Mouse (Mus musculus): ENCODE results near the gene Kcna2. TPM values are rescaled to one million over a fixed set of nuclear protein-coding genes. Genes with fewer than 3 reads are reported as not detected.

Kcna2 gene
- polyA plus RNA-seq, 1 experiment, result under 0.01 TPM

DNA sequence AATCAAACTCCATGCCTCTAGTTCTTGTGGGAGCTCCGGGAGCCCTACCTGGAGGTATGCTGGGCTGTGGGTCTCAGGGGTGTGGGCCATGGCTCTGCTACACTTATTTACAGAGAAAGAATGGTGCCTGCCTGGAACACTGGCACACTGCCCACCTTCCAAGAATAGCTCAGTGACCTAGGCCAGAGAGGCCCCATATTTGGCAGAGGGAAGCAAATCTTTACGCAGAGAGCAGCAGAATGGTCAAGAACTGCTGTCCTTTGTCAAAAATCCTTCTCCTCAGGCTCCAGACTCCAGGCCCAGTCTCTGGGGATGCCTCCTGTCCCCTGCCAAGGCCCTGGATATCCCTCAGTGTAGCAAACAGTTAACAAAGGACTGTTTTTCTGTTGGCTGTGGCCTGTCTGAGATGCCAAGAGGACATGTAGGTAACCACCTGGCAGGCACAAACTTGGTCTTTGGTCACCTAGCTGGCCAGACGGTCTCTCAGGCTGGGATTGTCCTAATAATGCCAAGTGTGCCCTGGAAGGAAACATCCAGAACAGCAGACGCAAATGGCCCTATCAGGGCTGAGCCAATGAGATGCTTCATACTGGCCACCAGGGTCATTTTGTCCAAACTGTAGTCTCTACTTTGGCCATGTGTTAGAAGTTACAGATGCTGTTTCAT lies 29.8 kb downstream of the Kcna2 start:
- H3K36me3 ChIP-seq (ENCODE audit: control insufficient read depth), result no peaks in the 10 kb centered on the region
- H3K4me3 ChIP-seq (replicated peaks), result no peak overlapping the region
- no peaks in the 10 kb centered on the region for H3K9me3 ChIP-seq (ENCODE audit: control insufficient read depth, low read length)
- TF ChIP-seq TAL1 (IDR thresholded peaks at IDR 0.05; ENCODE audit: low read length) (no peak), GATA1 (IDR thresholded peaks at IDR 0.05; ENCODE audit: low read length) (no peak)
- no peaks in the 10 kb centered on the region for H3K27me3 ChIP-seq (ENCODE audit: control insufficient read depth)
- H3K4me1 ChIP-seq (ENCODE audit: control insufficient read depth), result no peaks in the 10 kb centered on the region

DNA sequence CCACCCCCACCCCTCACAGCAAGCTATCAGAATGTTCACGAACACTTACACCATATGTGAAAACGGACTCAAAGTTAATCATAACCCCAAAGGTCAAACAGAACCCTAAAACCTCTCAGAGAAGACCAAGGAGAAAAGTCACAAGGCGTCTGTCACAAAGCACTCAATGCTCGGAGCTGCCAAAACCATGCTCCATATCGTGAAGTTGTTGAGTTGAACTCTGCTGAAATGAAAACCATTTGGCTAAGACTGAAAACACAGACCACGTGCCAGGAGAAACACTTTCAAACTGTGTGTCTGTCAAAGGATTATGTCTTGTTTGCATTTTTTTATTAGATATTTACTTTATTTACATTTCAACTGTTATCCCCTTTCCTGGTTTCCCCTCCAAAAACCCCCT lies 30.9 kb downstream of the Kcna2 start:
- TF ChIP-seq GATA1 (IDR thresholded peaks at IDR 0.05; ENCODE audit: low read length) (no peak), TAL1 (IDR thresholded peaks at IDR 0.05; ENCODE audit: low read length) (no peak)

DNA sequence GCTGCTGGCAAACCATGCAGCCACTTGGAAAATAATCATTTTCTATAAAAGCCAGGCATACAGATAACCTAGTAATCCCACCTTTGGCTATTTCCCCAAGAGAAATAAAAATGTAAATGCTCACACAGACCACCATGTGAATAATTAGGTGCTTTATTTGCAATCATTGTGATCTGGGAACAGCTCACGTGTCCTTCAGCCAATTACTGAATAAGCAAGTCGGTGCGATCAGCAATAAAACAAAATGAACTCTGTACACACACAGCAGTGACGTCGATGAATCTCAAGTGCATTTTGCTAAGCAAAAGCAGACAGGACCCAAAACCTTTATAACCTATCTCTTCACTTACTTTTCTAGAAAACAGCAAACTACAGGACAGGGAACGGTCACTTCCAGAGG lies 31.7 kb downstream of the Kcna2 start:
- H3K4me1 ChIP-seq (ENCODE audit: control insufficient read depth), result no peaks in the 10 kb centered on the region
- no peak for TF ChIP-seq TAL1 (IDR thresholded peaks at IDR 0.05; ENCODE audit: low read length)
- no peak for TF ChIP-seq GATA1 (IDR thresholded peaks at IDR 0.05; ENCODE audit: low read length)
- H3K27me3 ChIP-seq (ENCODE audit: control insufficient read depth), result no peaks in the 10 kb centered on the region
- no peak overlapping the region for H3K4me3 ChIP-seq (replicated peaks)
- H3K36me3 ChIP-seq (ENCODE audit: control insufficient read depth), result no peaks in the 10 kb centered on the region
- H3K9me3 ChIP-seq (ENCODE audit: control insufficient read depth, low read length), result no peaks in the 10 kb centered on the region

More for the DNA sequence above, 30.9 kb downstream of the Kcna2 start:
- Histone ChIP-seq H3K36me3 (ENCODE audit: control insufficient read depth) (no peaks in the 10 kb centered on the region), H3K9me3 (ENCODE audit: control insufficient read depth, low read length) (no peaks in the 10 kb centered on the region), H3K27me3 (ENCODE audit: control insufficient read depth) (no peaks in the 10 kb centered on the region), H3K4me3 (replicated peaks) (no peak overlapping the region), H3K4me1 (ENCODE audit: control insufficient read depth) (no peaks in the 10 kb centered on the region)

DNA sequence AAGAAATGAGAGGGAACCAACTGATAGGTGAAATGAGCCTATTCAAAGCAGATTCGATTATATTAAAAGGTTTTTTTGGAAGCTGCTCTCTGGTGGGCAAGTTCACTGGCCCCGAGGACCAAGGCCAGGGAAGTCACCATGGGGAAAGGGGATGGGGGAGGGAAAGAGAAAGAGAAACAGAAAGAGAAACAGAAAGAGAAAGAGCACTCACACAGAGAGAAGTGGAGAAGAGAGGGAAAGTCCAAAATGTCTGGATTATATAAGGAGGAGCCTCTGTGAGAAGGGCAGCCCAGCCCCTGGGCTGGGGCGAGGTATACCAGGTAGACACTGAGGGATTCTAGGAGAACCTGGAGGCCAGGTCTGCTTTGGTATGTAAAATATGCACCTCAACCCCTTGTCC lies 33.5 kb downstream of the Kcna2 start:
- Histone ChIP-seq H3K27me3 (ENCODE audit: control insufficient read depth) (no peaks in the 10 kb centered on the region), H3K4me3 (replicated peaks) (no peak overlapping the region), H3K4me1 (ENCODE audit: control insufficient read depth) (no peaks in the 10 kb centered on the region), H3K36me3 (ENCODE audit: control insufficient read depth) (no peaks in the 10 kb centered on the region), H3K9me3 (ENCODE audit: control insufficient read depth, low read length) (no peaks in the 10 kb centered on the region)
- no peak for TF ChIP-seq TAL1 (IDR thresholded peaks at IDR 0.05; ENCODE audit: low read length)
- no peak for TF ChIP-seq GATA1 (IDR thresholded peaks at IDR 0.05; ENCODE audit: low read length)

DNA sequence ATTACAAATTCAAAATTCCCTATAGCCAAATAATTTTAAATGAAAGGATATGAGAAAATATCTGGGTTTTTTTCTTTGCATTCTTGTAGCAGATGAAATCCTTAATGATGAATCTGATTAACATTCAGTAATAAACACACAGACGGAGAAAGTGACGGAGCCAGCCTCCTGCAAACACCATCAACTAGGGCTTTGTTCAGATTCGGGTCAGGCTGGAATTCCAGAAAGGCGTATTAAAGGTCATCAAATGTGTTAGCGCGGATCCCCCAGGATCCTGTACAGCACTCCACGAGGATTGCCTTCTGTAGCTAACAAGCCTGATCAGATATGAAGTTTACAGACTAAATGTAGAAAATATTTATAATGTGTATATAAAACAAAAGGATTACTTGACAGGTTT lies 46.2 kb downstream of the Kcna2 start:
- H3K27me3 ChIP-seq (ENCODE audit: control insufficient read depth), result no peaks in the 10 kb centered on the region

DNA sequence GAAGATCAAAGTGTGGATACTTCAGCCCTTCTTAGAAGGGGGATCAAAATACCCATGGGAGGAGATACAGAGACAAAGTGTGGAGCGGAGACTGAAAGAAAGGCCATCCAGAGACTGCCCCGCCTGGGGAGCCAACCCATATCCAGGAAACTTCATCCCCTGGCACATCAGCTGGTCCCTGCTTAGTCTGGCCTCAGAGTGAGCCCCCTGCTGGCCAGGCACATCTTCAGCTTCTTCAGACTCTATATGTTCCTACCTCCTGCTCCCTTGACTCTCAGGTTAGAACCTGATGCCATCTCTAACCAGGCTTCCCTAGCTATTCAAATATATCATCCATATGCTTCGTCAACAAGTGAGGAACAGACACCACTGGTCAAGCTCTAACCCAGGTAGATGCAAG lies 48.1 kb downstream of the Kcna2 start:
- H3K27me3 ChIP-seq (ENCODE audit: control insufficient read depth), result no peaks in the 10 kb centered on the region
- no peaks in the 10 kb centered on the region for H3K4me1 ChIP-seq (ENCODE audit: control insufficient read depth)
- no peaks in the 10 kb centered on the region for H3K36me3 ChIP-seq (ENCODE audit: control insufficient read depth)
- H3K9me3 ChIP-seq (ENCODE audit: control insufficient read depth, low read length), result no peaks in the 10 kb centered on the region
- no peak for TF ChIP-seq GATA1 (IDR thresholded peaks at IDR 0.05; ENCODE audit: low read length)
- no peak for TF ChIP-seq TAL1 (IDR thresholded peaks at IDR 0.05; ENCODE audit: low read length)
- no peak overlapping the region for H3K4me3 ChIP-seq (replicated peaks)

More for the DNA sequence above, 46.2 kb downstream of the Kcna2 start:
- Histone ChIP-seq H3K9me3 (ENCODE audit: control insufficient read depth, low read length) (no peaks in the 10 kb centered on the region), H3K36me3 (ENCODE audit: control insufficient read depth) (no peaks in the 10 kb centered on the region), H3K4me1 (ENCODE audit: control insufficient read depth) (no peaks in the 10 kb centered on the region), H3K4me3 (replicated peaks) (no peak overlapping the region)
- TF ChIP-seq GATA1 (IDR thresholded peaks at IDR 0.05; ENCODE audit: low read length) (no peak), TAL1 (IDR thresholded peaks at IDR 0.05; ENCODE audit: low read length) (no peak)

DNA sequence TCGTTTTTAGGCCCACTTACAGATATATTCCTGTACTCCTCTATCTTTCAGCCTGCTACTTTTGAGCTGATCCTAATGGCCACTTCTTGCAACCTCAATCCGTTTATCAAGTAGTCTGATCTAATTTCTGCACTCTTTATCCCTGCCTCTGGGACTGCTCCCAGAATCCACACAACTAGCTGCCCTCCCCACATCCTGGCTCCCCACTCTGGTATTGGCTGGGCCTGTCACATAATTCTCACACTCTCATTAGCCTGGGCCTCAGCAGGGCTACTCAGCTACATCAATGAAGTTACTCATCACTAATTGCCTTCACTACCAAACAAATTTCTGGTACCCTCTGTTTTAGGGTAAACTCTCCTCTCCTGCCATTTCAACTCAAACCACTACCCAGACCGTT lies 49.5 kb downstream of the Kcna2 start:
- Histone ChIP-seq H3K36me3 (ENCODE audit: control insufficient read depth) (no peaks in the 10 kb centered on the region), H3K9me3 (ENCODE audit: control insufficient read depth, low read length) (no peaks in the 10 kb centered on the region), H3K4me1 (ENCODE audit: control insufficient read depth) (no peaks in the 10 kb centered on the region), H3K27me3 (ENCODE audit: control insufficient read depth) (no peaks in the 10 kb centered on the region), H3K4me3 (replicated peaks) (no peak overlapping the region)
- no peak for TF ChIP-seq TAL1 (IDR thresholded peaks at IDR 0.05; ENCODE audit: low read length)
- TF ChIP-seq GATA1 (IDR thresholded peaks at IDR 0.05; ENCODE audit: low read length), result no peak

DNA sequence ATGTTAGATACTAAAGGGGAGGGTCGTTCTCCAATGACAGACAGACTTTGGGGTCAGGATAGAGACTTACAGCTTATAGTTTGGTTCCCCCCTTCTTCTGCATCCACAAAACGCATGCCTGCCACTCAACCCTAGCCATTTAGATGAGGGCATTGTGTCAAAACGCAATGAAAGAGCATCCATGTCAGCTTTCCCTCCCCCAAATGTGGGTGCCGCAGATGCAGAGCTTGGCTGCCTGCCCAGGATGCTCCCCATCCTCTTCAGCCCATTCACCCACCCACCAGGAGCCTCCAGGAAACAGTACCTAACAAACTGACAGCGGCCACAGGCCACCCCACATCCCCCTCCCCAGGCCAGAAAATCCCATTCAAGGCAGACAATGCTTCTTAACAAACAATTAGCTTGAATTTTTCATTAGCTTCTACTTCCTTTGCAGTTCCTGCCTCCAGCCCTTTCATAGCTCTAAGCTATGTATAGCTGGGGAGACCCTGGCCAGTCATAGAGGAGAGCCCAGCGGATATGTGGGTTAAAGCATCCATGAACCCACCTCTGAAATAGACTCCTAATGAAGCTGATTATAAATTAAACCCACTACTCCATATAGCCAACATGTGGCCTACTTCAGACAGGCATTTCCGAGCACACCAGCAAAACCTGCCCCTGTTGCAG lies 50.1 kb downstream of the Kcna2 start:
- Histone ChIP-seq H3K27me3 (ENCODE audit: control insufficient read depth) (no peaks in the 10 kb centered on the region), H3K4me1 (ENCODE audit: control insufficient read depth) (no peaks in the 10 kb centered on the region), H3K4me3 (replicated peaks) (no peak overlapping the region), H3K9me3 (ENCODE audit: control insufficient read depth, low read length) (no peaks in the 10 kb centered on the region), H3K36me3 (ENCODE audit: control insufficient read depth) (no peaks in the 10 kb centered on the region)
- TF ChIP-seq GATA1 (IDR thresholded peaks at IDR 0.05; ENCODE audit: low read length), result no peak
- TF ChIP-seq TAL1 (IDR thresholded peaks at IDR 0.05; ENCODE audit: low read length), result no peak

DNA sequence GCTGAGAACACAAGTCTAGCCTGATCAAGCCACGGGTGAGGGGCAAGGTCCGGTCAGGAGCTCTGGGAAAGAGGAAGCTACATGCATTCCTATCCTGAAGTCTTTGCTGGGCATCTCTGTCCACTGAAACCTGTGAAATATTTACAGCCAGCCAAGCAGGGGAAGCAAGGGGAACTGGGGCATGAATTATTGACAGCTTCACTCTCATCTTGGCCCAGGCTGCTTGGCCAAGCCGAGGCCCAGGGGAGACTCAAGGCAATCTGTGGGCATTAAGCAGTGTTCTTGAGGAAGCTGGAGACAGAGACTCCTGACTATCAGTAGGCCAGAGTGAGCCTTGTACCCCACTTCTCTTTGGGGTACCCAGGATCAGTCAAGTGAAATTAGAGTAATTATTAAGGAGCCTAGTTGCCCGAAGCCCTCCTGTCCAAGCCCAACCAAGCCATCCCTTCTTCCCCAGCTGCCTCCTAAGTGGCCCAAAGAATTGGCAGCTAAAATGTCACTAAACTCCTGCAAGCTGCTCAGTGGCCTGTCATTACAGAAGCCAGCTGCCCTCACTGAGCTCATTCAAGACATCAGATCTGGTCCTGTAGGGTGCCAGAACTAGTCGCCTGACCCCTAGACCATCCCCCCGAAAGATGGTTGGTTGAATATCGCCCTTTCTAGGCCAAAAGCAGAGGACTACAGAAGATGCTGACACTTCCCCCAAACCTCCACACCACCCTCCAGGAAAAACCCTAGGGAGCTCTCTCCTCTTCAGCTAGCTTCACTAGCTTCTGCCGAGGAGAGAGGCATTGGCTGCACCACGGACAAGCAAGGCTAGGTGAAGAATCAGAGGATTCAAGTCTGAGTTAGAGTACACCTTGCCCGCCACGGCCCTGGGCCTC lies 53.1 kb downstream of the Kcna2 start:
- Histone ChIP-seq H3K27me3 (ENCODE audit: control insufficient read depth) (no peaks in the 10 kb centered on the region), H3K36me3 (ENCODE audit: control insufficient read depth) (no peaks in the 10 kb centered on the region), H3K9me3 (ENCODE audit: control insufficient read depth, low read length) (no peaks in the 10 kb centered on the region), H3K4me3 (replicated peaks) (no peak overlapping the region), H3K4me1 (ENCODE audit: control insufficient read depth) (no peaks in the 10 kb centered on the region)
- no peak for TF ChIP-seq TAL1 (IDR thresholded peaks at IDR 0.05; ENCODE audit: low read length)
